Mouse (Mus musculus) forebrain, embryonic 15.5 days (tissue): ENCODE results near the gene Me3. TPM values are rescaled to one million over a fixed set of nuclear protein-coding genes. Genes with fewer than 3 reads are reported as not detected.

ENCODE experiments used
- ATAC-seq: fragments of 200-750 bp; cut with Nextera tagmentation; replicated peaks from 2 replicates; pipeline ENCODE4 v1.8.0; 2017; ENCODE audit warnings: mild to moderate bottlenecking, moderate TSS enrichment, moderate library complexity
- H3K27ac ChIP-seq: fragments of 300-500 bp; sonication (generic); replicated peaks from 2 replicates; pipeline ENCODE4 v1.5.1; 2015; ENCODE audit warnings: mild to moderate bottlenecking, inconsistent platforms
- H3K27me3 ChIP-seq: fragments of 300-500 bp; sonication (generic); 2 replicates; pipeline ENCODE4 v1.6.1; 2015; ENCODE audit warnings: inconsistent platforms
- H3K36me3 ChIP-seq: fragments of 300-500 bp; sonication (generic); 2 replicates; pipeline ENCODE4 v1.6.1; 2015; ENCODE audit warnings: mild to moderate bottlenecking, inconsistent platforms
- H3K4me1 ChIP-seq: fragments of 300-500 bp; sonication (generic); 2 replicates; pipeline ENCODE4 v1.6.1; 2015; ENCODE audit warnings: inconsistent platforms
- H3K4me2 ChIP-seq: fragments of 300-500 bp; sonication (generic); replicated peaks from 2 replicates; pipeline ENCODE4 v1.6.1; 2015; ENCODE audit warnings: mild to moderate bottlenecking, inconsistent platforms
- H3K4me3 ChIP-seq: fragments of 300-500 bp; sonication (generic); 2 replicates; pipeline ENCODE4 v1.5.1; 2015; ENCODE audit warnings: mild to moderate bottlenecking, inconsistent platforms
- H3K9ac ChIP-seq: fragments of 300-500 bp; sonication (generic); replicated peaks from 2 replicates; pipeline ENCODE4 v1.6.1; 2015; ENCODE audit warnings: mild to moderate bottlenecking, inconsistent platforms
- H3K9me3 ChIP-seq: fragments of 300-500 bp; sonication (generic); 2 replicates; pipeline ENCODE4 v1.6.1; 2016; ENCODE audit warnings: inconsistent platforms
- WGBS: fragments of 180-500 bp; shearing (Covaris S2); methylation state at CpG from one replicate; pipeline ENCODE4 v1.1.7; 2015; ENCODE audit warnings: mixed read lengths; 5-methylcytosine and 5-hydroxymethylcytosine counted together
- polyA plus RNA-seq: library from polyadenylated mRNA; unstranded; fragments of >200 nt; fragmentation: Nextera tagmentation; extraction: Ambion mirVana; gene quantifications from 2 replicates; pipeline ENCODE4 v1.2.1, GENCODE M21; 2015

Me3 gene
- polyA plus RNA-seq, 1 experiment from 2014 or later = 3.1 TPM

- 91% methylated on average over 6 of the region's 6 CpGs for WGBS
- no peak for ATAC-seq
Measured at GRCm38 (mm10) chr7:89671104-89671831, 39.1 kb downstream of the Me3 start.

DNA sequence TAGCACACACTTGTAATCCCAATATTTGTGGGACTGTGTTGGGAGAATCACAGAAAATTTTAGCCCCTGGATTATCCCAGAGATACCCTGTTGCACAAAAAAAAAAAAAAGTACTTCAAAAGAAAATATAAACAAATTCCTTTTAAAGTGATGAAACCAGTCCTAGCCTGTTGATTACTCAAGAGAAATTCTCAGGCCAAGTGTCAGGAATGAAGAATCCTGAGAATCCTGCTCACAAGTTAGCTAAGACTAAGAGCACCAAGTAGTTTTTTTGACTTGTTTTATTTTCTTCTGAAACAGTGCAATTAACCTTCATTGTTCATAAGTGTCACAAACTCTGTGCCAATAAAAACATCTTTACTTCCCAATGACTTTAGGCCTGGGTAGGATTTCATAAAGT, 44.0 kb downstream of the Me3 start:
- no peak overlapping the region for H3K4me3 ChIP-seq
- H3K27ac ChIP-seq = no peak overlapping the region
- no peak overlapping the region for H3K4me2 ChIP-seq
- H3K4me1 ChIP-seq = peaks cover 14% of the 10 kb centered on the region
- H3K9ac ChIP-seq = no peak overlapping the region
- ATAC-seq = no peak
- H3K36me3 ChIP-seq = no peaks in the 10 kb centered on the region
- H3K9me3 ChIP-seq = no peaks in the 10 kb centered on the region
- no peaks in the 10 kb centered on the region for H3K27me3 ChIP-seq

More at GRCm38 (mm10) chr7:89671104-89671831, 39.1 kb downstream of the Me3 start:
- no peaks in the 10 kb centered on the region for H3K4me1 ChIP-seq
- H3K9ac ChIP-seq = no peak overlapping the region
- no peak overlapping the region for H3K4me2 ChIP-seq
- H3K9me3 ChIP-seq = no peaks in the 10 kb centered on the region
- no peaks in the 10 kb centered on the region for H3K27me3 ChIP-seq
- no peak overlapping the region for H3K4me3 ChIP-seq
- H3K27ac ChIP-seq = no peak overlapping the region
- no peaks in the 10 kb centered on the region for H3K36me3 ChIP-seq

GRCm38 (mm10) chr7:89677850-89678249, 45.7 kb downstream of the Me3 start:
- Histone ChIP-seq H3K27ac (no peak overlapping the region), H3K36me3 (no peaks in the 10 kb centered on the region), H3K27me3 (no peaks in the 10 kb centered on the region), H3K4me1 (peaks cover 14% of the 10 kb centered on the region), H3K4me2 (no peak overlapping the region), H3K9me3 (no peaks in the 10 kb centered on the region), H3K4me3 (no peak overlapping the region), H3K9ac (no peak overlapping the region)
- peak; percentile 41; the same call in 1 of the 2 replicates for ATAC-seq
- 22% methylated on average over 1 of the region's 1 CpGs for WGBS

GRCm38 (mm10) chr7:89678719-89679118, 46.5 kb downstream of the Me3 start:
- no peak for ATAC-seq
- H3K9ac ChIP-seq = no peak overlapping the region
- no peak overlapping the region for H3K4me2 ChIP-seq
- 86% methylated on average over 5 of the region's 5 CpGs for WGBS
- H3K4me1 ChIP-seq = peaks cover 14% of the 10 kb centered on the region
- no peaks in the 10 kb centered on the region for H3K36me3 ChIP-seq
- no peaks in the 10 kb centered on the region for H3K27me3 ChIP-seq
- no peak overlapping the region for H3K4me3 ChIP-seq
- no peak overlapping the region for H3K27ac ChIP-seq
- H3K9me3 ChIP-seq = no peaks in the 10 kb centered on the region

DNA sequence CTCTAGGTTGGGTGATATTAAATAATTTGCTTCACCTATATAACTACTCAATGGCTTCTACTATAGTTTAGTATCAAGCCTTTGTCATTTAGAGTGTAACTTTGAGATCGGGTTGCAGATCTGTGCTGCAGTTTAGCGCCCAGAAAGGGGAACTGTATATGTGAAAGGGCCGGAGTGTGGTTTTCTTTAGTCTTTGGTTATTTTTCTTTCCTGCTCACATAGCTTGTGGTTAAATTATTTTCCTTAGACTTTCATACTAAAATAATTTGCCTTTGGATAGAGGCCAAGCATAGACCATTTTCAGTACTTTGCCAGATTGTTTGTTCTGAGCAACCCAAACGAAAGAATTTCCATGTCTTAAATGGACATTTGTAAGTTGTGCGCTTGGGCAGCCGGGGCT, 46.9 kb downstream of the Me3 start:
- Histone ChIP-seq H3K36me3 (no peaks in the 10 kb centered on the region), H3K4me1 (peaks cover 14% of the 10 kb centered on the region), H3K4me3 (no peak overlapping the region), H3K27me3 (no peaks in the 10 kb centered on the region), H3K9ac (no peak overlapping the region), H3K27ac (no peak overlapping the region), H3K9me3 (no peaks in the 10 kb centered on the region), H3K4me2 (no peak overlapping the region)
- WGBS = 64% methylated on average over 6 of the region's 6 CpGs
- ATAC-seq = 0 out of 2 replicates have a peak, but pooled peaks have one; percentile 23

- Histone ChIP-seq H3K27ac (no peak overlapping the region), H3K9me3 (no peaks in the 10 kb centered on the region), H3K27me3 (no peaks in the 10 kb centered on the region), H3K4me1 (peaks cover 14% of the 10 kb centered on the region), H3K4me2 (no peak overlapping the region), H3K36me3 (no peaks in the 10 kb centered on the region), H3K9ac (no peak overlapping the region), H3K4me3 (no peak overlapping the region)
- WGBS = 12% methylated on average over 2 of the region's 2 CpGs
- no peak for ATAC-seq
Measured at GRCm38 (mm10) chr7:89679621-89680140, 47.5 kb downstream of the Me3 start.

DNA sequence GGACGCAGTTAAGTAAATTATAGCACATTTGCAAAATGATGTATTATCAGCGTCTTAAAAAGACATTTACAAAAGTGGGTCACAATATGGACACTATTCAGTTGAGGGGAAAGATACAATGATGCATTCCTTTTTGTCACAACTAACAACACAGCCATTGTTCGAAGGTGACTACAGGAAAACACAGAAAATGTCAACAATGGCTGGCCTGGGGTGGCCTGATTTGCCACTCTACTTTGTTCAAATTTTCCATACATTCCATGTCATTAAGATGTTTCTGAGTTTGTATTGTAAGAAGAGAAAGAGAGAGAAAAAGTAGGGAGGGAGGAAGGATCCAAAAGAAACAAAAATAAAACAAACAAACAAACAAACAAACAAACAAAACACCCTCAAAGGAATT, 48.7 kb downstream of the Me3 start:
- H3K4me3 ChIP-seq = no peak overlapping the region
- H3K9ac ChIP-seq = no peak overlapping the region
- no peak for ATAC-seq
- no peaks in the 10 kb centered on the region for H3K36me3 ChIP-seq
- H3K27ac ChIP-seq = no peak overlapping the region
- H3K9me3 ChIP-seq = no peaks in the 10 kb centered on the region
- H3K4me1 ChIP-seq = peaks cover 14% of the 10 kb centered on the region
- H3K4me2 ChIP-seq = no peak overlapping the region
- H3K27me3 ChIP-seq = no peaks in the 10 kb centered on the region
- WGBS = 63% methylated on average over 3 of the region's 3 CpGs

- H3K27ac ChIP-seq = no peak overlapping the region
- no peak overlapping the region for H3K4me3 ChIP-seq
- no peak overlapping the region for H3K4me2 ChIP-seq
- peaks cover 14% of the 10 kb centered on the region for H3K4me1 ChIP-seq
- H3K9me3 ChIP-seq = no peaks in the 10 kb centered on the region
- H3K36me3 ChIP-seq = no peaks in the 10 kb centered on the region
- no peak overlapping the region for H3K9ac ChIP-seq
- 71% methylated on average over 10 of the region's 10 CpGs for WGBS
- no peaks in the 10 kb centered on the region for H3K27me3 ChIP-seq
- no peak for ATAC-seq
Measured at GRCm38 (mm10) chr7:89681666-89682470, 49.7 kb downstream of the Me3 start.

DNA sequence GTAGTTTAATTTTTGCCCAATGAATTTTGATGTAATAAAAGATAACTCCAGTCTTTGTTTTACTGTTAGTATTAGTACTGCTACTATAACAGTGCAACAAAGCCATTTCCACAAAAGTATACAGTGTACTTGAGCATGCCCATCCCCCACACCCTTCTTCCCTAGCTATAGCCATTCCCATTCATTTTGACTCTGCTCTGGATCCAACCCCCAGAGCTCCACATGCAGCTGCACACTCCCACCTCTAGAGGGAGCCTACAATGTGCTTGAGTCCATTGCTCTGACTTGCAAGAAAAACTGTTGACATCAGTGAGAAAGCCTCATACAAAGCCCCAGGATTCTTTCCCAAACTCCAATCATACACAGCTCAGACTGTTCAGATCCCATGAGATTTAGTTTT, 66.0 kb downstream of the Me3 start:
- no peak for ATAC-seq
- Histone ChIP-seq H3K27me3 (no peaks in the 10 kb centered on the region), H3K27ac (no peak overlapping the region), H3K4me3 (no peak overlapping the region), H3K9me3 (no peaks in the 10 kb centered on the region), H3K9ac (no peak overlapping the region), H3K36me3 (no peaks in the 10 kb centered on the region), H3K4me1 (peaks cover 10% of the 10 kb centered on the region), H3K4me2 (no peak overlapping the region)

GRCm38 (mm10) chr7:89699668-89700350, 67.6 kb downstream of the Me3 start:
- ATAC-seq = peak; percentile 86
- H3K27ac ChIP-seq = no peak overlapping the region
- WGBS = 40% methylated on average over 5 of the region's 5 CpGs

GRCm38 (mm10) chr7:89700511-89700910, 68.3 kb downstream of the Me3 start:
- Histone ChIP-seq H3K9ac (no peak overlapping the region), H3K36me3 (no peaks in the 10 kb centered on the region), H3K4me3 (no peak overlapping the region), H3K27me3 (no peaks in the 10 kb centered on the region), H3K9me3 (no peaks in the 10 kb centered on the region), H3K4me2 (no peak overlapping the region), H3K27ac (no peak overlapping the region), H3K4me1 (peaks cover 10% of the 10 kb centered on the region)
- 61% methylated on average over 1 of the region's 1 CpGs for WGBS
- no peak for ATAC-seq

More at GRCm38 (mm10) chr7:89699668-89700350, 67.6 kb downstream of the Me3 start:
- H3K9me3 ChIP-seq = no peaks in the 10 kb centered on the region
- no peak overlapping the region for H3K4me2 ChIP-seq
- no peak overlapping the region for H3K4me3 ChIP-seq
- H3K36me3 ChIP-seq = no peaks in the 10 kb centered on the region
- H3K4me1 ChIP-seq = peaks cover 10% of the 10 kb centered on the region
- H3K9ac ChIP-seq = no peak overlapping the region
- H3K27me3 ChIP-seq = no peaks in the 10 kb centered on the region

DNA sequence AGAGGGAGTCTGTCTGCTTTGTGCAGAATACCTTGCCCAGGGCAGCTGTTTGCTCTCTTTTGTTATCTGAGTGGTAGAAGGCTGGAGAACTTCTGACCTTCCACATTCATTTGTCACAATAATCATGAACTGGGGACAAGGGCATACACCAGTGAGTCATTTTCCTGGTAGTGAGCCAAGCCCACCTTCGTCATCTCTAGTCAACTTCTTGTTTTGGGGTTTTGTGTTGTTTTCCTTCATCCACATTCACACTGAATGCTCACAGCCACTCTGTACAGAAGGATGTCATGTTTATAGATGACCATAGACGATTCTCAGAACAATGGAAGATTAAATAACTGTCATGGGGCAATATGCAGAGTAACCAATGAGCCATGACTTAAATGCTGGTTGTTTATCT, 78.6 kb downstream of the Me3 start:
- H3K4me3 ChIP-seq = no peak overlapping the region
- ATAC-seq = no peak
- H3K9ac ChIP-seq = no peak overlapping the region
- H3K36me3 ChIP-seq = no peaks in the 10 kb centered on the region
- no peaks in the 10 kb centered on the region for H3K4me1 ChIP-seq
- no peak overlapping the region for H3K4me2 ChIP-seq
- WGBS = 76% methylated on average over 2 of the region's 2 CpGs
- H3K27ac ChIP-seq = no peak overlapping the region
- H3K27me3 ChIP-seq = no peaks in the 10 kb centered on the region
- no peaks in the 10 kb centered on the region for H3K9me3 ChIP-seq
